Mouse (Mus musculus): ENCODE measurements around the gene Nosip. TPM values are rescaled to one million over a fixed set of nuclear protein-coding genes. Genes with fewer than 3 reads are reported as not detected.
"Not testable (repeated sequence)": the region's sequence is repeated elsewhere in the genome, so short reads cannot be mapped to it uniquely, and the experiment has no call there.

The Nosip gene
- polyA plus RNA-seq, 1 experiment from 2014 or later = 52.6 TPM

DNA sequence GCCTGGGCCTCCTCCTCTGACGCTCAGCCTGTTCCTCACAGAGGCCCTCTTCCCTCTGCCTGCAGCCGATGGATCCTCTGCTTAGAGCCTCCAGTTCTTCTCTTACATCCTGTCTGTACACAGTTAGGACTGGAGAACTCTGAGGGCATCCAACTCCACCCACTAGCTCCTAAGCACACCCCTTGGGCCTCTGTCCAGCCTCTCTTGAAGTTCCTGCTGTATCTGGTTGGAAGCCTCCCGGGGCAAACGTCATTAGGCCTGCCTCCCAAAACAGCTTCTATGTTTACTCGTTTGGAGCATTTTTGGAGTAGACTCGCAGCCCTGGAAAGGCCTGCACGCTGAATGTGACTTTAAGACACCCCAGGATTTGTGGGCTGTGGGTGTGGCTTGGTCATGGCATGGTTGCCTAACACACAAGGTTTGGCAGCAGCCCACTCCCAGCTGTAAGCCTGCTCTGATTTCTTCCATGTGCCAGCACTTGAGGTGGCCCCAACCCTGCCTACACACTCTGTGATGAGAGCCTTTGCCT lies 41.5 kb downstream of the Nosip start, which contains the start of gene Fcgrt:
TSS of gene Fcgrt (minus strand) at position 200 of the 529 bp plus-strand sequence.
- Histone ChIP-seq H3K9ac (ENCODE audit: low read length) (no peak within 1 kb of the TSS), H3K9me3 (ENCODE audit: control insufficient read depth, low read length) (no peaks in the 10 kb centered on the region), H3K4me3 (ENCODE audit: low read depth, low read length) (no peak within 1 kb of the TSS), H3K27ac (ENCODE audit: low read depth, low read length) (no peak within 1 kb of the TSS), H3K27me3 (ENCODE audit: control insufficient read depth, insufficient read depth, low read length) (no peaks in the 10 kb centered on the region), H3K4me1 (replicated peaks; ENCODE audit: control insufficient read depth, insufficient read depth, low read length) (no peaks in the 10 kb centered on the region), H3K4me2 (ENCODE audit: low read depth, low read length, severe bottlenecking) (no peak within 1 kb of the TSS), H3K36me3 (ENCODE audit: control insufficient read depth, insufficient read depth, low read length) (no peaks in the 10 kb centered on the region)
- DNase-seq (ENCODE audit: low spot score) (no peak), ATAC-seq (replicated peaks; ENCODE audit: low FRiP score) (no peak)
- WGBS = 76% methylated on average over 7 of the region's 7 CpGs

DNA sequence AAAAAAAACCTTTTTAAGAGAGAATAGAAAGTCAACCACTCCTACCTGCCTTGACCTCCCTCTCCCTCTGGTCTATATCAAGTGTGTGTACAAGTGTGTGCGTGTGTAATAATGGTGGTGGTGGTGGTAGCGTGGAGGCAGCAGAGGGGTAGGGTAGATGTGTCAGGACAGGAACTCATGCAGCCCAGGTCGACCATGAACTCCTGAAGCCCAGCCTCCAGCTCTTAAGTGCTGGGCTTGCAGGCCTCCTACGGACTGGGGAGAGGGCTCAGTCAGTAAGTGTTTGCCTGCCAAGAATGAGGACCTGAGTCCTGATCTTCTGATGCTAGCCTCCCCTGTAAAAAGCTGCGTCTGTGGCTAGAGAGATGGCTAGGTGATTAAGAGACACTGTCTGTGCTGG lies 42.7 kb downstream of the Nosip start:
- Histone ChIP-seq H3K9ac (ENCODE audit: low read length) (no peak overlapping the region), H3K27me3 (ENCODE audit: control insufficient read depth, insufficient read depth, low read length) (no peaks in the 10 kb centered on the region), H3K36me3 (ENCODE audit: control insufficient read depth, insufficient read depth, low read length) (no peaks in the 10 kb centered on the region), H3K4me3 (ENCODE audit: low read depth, low read length) (no peak overlapping the region), H3K9me3 (ENCODE audit: control insufficient read depth, low read length) (no peaks in the 10 kb centered on the region), H3K4me2 (ENCODE audit: low read depth, low read length, severe bottlenecking) (no peak overlapping the region), H3K27ac (ENCODE audit: low read depth, low read length) (no peak overlapping the region), H3K4me1 (replicated peaks; ENCODE audit: control insufficient read depth, insufficient read depth, low read length) (no peaks in the 10 kb centered on the region)
- WGBS = 84% methylated on average over 5 of the region's 5 CpGs
- no peak for DNase-seq (ENCODE audit: low spot score)
- ATAC-seq (replicated peaks; ENCODE audit: low FRiP score) = no peak

DNA sequence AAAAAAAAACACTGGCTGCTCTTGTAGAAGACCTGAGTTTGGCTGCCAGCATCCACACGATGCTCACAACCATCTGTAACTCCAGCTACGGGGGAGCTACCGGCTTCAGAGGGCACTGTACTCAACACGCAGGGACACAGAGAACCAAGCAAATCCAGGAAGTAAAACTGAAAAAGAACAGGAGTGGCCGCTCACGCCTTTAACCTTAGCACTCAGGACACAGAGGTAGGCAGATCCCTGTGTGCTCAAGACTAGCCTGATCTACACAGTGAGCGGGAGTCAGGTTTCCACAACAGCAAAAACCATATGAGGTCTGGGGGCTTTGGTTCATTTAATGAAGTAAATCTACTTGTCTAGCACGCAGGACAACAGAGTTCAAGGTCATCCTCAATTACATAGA lies 43.3 kb downstream of the Nosip start:
- ATAC-seq (replicated peaks; ENCODE audit: low FRiP score) (no peak), DNase-seq (ENCODE audit: low spot score) (no peak)
- Histone ChIP-seq H3K36me3 (ENCODE audit: control insufficient read depth, insufficient read depth, low read length) (no peaks in the 10 kb centered on the region), H3K27ac (ENCODE audit: low read depth, low read length) (no peak overlapping the region), H3K4me2 (ENCODE audit: low read depth, low read length, severe bottlenecking) (no peak overlapping the region), H3K4me1 (replicated peaks; ENCODE audit: control insufficient read depth, insufficient read depth, low read length) (no peaks in the 10 kb centered on the region), H3K9me3 (ENCODE audit: control insufficient read depth, low read length) (no peaks in the 10 kb centered on the region), H3K9ac (ENCODE audit: low read length) (no peak overlapping the region), H3K4me3 (ENCODE audit: low read depth, low read length) (no peak overlapping the region), H3K27me3 (ENCODE audit: control insufficient read depth, insufficient read depth, low read length) (no peaks in the 10 kb centered on the region)
- 82% methylated on average over 8 of the region's 8 CpGs for WGBS

DNA sequence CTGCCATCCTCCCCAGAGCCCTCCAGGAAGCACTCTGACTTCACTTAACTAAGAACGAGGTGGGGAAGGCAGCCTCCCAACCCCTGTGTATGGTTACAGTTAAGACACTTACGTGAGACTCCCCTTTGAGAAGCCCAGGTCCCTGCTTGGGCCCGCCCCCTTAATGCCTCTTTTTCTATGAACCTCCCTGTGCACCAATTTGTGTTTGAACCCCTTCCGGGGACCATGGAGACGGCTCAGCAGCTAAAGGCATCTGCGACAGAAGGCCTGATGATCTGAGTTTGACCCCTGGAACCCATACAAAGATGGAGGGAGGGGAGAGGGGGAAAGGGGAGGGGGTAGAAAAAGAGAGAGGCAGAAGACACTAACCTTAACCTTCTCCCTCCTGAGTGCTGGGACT lies 44.2 kb downstream of the Nosip start:
- WGBS = 44% methylated on average over 6 of the region's 6 CpGs
- no peak overlapping the region for H3K4me3 ChIP-seq (ENCODE audit: low read depth, low read length)
- H3K27ac ChIP-seq (ENCODE audit: low read depth, low read length) = no peak overlapping the region
- no peaks in the 10 kb centered on the region for H3K27me3 ChIP-seq (ENCODE audit: control insufficient read depth, insufficient read depth, low read length)
- no peaks in the 10 kb centered on the region for H3K9me3 ChIP-seq (ENCODE audit: control insufficient read depth, low read length)
- ATAC-seq (replicated peaks; ENCODE audit: low FRiP score) (no peak), DNase-seq (ENCODE audit: low spot score) (no peak)
- H3K36me3 ChIP-seq (ENCODE audit: control insufficient read depth, insufficient read depth, low read length) = no peaks in the 10 kb centered on the region
- no peaks in the 10 kb centered on the region for H3K4me1 ChIP-seq (replicated peaks; ENCODE audit: control insufficient read depth, insufficient read depth, low read length)
- H3K9ac ChIP-seq (ENCODE audit: low read length) = no peak overlapping the region; the same call in 1 of the 2 replicates
- H3K4me2 ChIP-seq (ENCODE audit: low read depth, low read length, severe bottlenecking) = no peak overlapping the region

DNA sequence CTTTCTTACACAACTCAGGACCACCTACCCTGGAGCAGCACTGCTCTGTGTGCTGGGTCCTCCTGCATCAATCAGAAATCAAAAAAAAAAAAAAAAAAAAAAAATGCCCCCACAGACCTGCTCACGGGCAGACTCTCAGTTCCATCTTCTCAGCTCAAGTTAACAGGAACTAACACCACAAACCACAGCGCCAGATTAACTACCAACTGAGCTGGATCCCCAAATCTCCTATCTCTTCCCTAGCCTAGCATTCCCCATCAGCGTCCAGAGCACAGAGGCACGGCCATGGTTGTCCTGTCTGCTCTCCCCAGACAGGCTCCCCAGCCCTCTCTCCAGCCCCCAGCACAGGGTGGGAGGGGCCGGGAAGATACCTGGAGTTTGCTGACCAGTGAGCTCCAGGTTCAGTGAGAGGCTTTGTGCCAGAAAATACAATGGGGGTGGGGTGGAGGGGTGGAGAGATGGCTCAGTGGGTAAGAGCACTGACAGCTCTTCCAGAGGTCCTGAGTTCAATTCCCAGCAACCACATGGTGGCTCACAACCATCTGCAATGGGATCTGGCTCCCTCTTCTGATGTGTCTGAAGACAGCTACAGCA lies 44.9 kb downstream of the Nosip start:
- Histone ChIP-seq H3K9ac (ENCODE audit: low read length) (no peak overlapping the region), H3K4me2 (ENCODE audit: low read depth, low read length, severe bottlenecking) (no peak overlapping the region), H3K4me1 (replicated peaks; ENCODE audit: control insufficient read depth, insufficient read depth, low read length) (no peaks in the 10 kb centered on the region), H3K27ac (ENCODE audit: low read depth, low read length) (no peak overlapping the region), H3K9me3 (ENCODE audit: control insufficient read depth, low read length) (no peaks in the 10 kb centered on the region), H3K27me3 (ENCODE audit: control insufficient read depth, insufficient read depth, low read length) (no peaks in the 10 kb centered on the region), H3K4me3 (ENCODE audit: low read depth, low read length) (no peak overlapping the region), H3K36me3 (ENCODE audit: control insufficient read depth, insufficient read depth, low read length) (no peaks in the 10 kb centered on the region)
- no peak for DNase-seq (ENCODE audit: low spot score)
- WGBS = 70% methylated on average over 5 of the region's 5 CpGs
- ATAC-seq (replicated peaks; ENCODE audit: low FRiP score) = no peak

DNA sequence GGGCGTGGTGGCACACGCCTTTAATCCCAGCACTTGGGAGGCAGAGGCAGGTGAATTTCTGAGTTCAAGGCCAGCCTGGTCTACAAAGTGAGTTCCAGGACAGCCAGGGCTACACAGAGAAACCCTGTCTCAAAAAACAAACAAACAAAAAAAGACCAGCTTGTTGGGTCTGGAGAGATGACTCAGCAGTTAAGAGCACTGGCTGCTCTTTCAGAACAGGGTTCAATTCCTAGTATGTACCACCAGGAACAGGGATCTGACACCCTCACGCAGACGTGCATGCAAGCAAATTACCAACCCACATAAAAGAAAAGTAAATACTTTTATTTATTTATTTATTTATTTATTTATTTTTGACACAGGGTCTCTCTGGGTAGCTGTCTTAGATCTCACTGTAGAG lies 47.9 kb downstream of the Nosip start:
- H3K4me3 ChIP-seq (ENCODE audit: low read depth, low read length); H3K36me3 ChIP-seq (ENCODE audit: control insufficient read depth, insufficient read depth, low read length); H3K27me3 ChIP-seq (ENCODE audit: control insufficient read depth, insufficient read depth, low read length); ATAC-seq (replicated peaks; ENCODE audit: low FRiP score); H3K9ac ChIP-seq (ENCODE audit: low read length); H3K4me1 ChIP-seq (replicated peaks; ENCODE audit: control insufficient read depth, insufficient read depth, low read length); H3K27ac ChIP-seq (ENCODE audit: low read depth, low read length); H3K9me3 ChIP-seq (ENCODE audit: control insufficient read depth, low read length); DNase-seq (ENCODE audit: low spot score); H3K4me2 ChIP-seq (ENCODE audit: low read depth, low read length, severe bottlenecking): not testable (repeated sequence)
- 82% methylated on average over 4 of the region's 4 CpGs for WGBS

DNA sequence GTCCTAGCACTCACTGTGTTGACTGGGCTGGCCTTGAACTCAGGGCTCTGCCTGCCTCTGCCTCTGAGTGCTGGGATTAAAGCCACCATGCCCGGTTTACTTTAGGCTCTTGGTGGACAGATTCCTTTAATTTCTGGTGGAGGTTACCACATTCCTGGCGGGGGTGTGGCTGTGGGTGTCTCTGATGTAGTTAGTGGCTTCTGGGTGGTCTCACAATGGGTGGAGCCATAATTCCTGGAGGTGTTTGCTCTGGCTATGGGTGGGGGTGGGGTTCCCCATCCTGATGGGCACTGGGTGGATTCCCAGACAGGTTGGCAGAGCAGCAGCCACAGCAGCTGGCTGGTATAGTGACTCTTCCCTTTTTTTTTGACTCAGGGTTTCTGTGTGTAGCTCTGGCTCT lies 49.7 kb downstream of the Nosip start:
- H3K4me1 ChIP-seq (replicated peaks; ENCODE audit: control insufficient read depth, insufficient read depth, low read length) = no peaks in the 10 kb centered on the region
- H3K27me3 ChIP-seq (ENCODE audit: control insufficient read depth, insufficient read depth, low read length) = no peaks in the 10 kb centered on the region
- 57% methylated on average over 2 of the region's 2 CpGs for WGBS
- H3K27ac ChIP-seq (ENCODE audit: low read depth, low read length) = no peak overlapping the region
- no peak overlapping the region for H3K9ac ChIP-seq (ENCODE audit: low read length)
- ATAC-seq (replicated peaks; ENCODE audit: low FRiP score) (no peak), DNase-seq (ENCODE audit: low spot score) (no peak)
- H3K36me3 ChIP-seq (ENCODE audit: control insufficient read depth, insufficient read depth, low read length) = no peaks in the 10 kb centered on the region
- no peaks in the 10 kb centered on the region for H3K9me3 ChIP-seq (ENCODE audit: control insufficient read depth, low read length)
- H3K4me2 ChIP-seq (ENCODE audit: low read depth, low read length, severe bottlenecking) = no peak overlapping the region
- H3K4me3 ChIP-seq (ENCODE audit: low read depth, low read length) = no peak overlapping the region

DNA sequence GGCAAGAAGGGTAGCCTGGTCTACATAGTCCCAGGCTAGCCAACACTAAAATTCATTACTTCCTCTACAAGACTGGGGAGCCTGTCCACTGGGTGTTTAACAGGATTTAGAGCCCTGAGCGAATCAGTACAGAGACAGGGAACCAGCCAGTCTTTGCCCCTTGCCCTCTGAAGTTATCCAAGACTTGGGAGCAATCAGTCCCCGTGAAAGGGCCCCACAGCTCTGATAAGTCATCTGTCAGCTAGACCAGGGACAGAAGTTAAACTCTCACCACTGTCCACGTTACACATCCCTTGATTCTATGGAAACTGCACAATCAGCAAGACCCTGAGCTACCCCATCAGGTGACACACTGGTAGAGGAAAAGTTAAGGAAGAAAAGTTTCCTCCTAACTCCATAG lies 50.3 kb downstream of the Nosip start:
- Histone ChIP-seq H3K9ac (ENCODE audit: low read length) (no peak overlapping the region), H3K27me3 (ENCODE audit: control insufficient read depth, insufficient read depth, low read length) (no peaks in the 10 kb centered on the region), H3K4me1 (replicated peaks; ENCODE audit: control insufficient read depth, insufficient read depth, low read length) (no peaks in the 10 kb centered on the region), H3K27ac (ENCODE audit: low read depth, low read length) (no peak overlapping the region), H3K9me3 (ENCODE audit: control insufficient read depth, low read length) (no peaks in the 10 kb centered on the region), H3K4me2 (ENCODE audit: low read depth, low read length, severe bottlenecking) (no peak overlapping the region), H3K36me3 (ENCODE audit: control insufficient read depth, insufficient read depth, low read length) (no peaks in the 10 kb centered on the region), H3K4me3 (ENCODE audit: low read depth, low read length) (no peak overlapping the region)
- no peak for DNase-seq (ENCODE audit: low spot score)
- 70% methylated on average over 3 of the region's 3 CpGs for WGBS
- ATAC-seq (replicated peaks; ENCODE audit: low FRiP score) = no peak

DNA sequence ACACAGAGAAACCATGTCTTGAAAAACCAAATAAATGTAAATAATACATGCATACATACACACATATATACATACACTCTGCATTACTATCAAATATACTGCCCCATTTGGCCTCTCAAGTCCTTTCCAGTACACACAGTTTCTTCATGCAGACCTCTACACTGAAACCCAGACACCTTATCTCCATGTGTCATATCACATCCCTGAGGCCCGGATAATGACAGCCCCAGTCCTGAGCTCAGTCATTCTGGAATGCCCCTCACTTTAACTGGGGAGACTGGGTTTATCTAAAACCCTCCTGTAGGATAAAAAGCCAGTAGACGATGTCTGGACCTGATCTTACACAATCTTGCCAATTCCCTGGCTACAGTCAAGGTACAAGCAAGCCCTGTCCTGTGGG lies 51.2 kb downstream of the Nosip start:
- WGBS = 88% methylated on average over 2 of the region's 2 CpGs
- Histone ChIP-seq H3K36me3 (ENCODE audit: control insufficient read depth, insufficient read depth, low read length) (no peaks in the 10 kb centered on the region), H3K4me1 (replicated peaks; ENCODE audit: control insufficient read depth, insufficient read depth, low read length) (no peaks in the 10 kb centered on the region), H3K9ac (ENCODE audit: low read length) (no peak overlapping the region), H3K27ac (ENCODE audit: low read depth, low read length) (no peak overlapping the region), H3K4me3 (ENCODE audit: low read depth, low read length) (no peak overlapping the region), H3K9me3 (ENCODE audit: control insufficient read depth, low read length) (no peaks in the 10 kb centered on the region), H3K4me2 (ENCODE audit: low read depth, low read length, severe bottlenecking) (no peak overlapping the region), H3K27me3 (ENCODE audit: control insufficient read depth, insufficient read depth, low read length) (no peaks in the 10 kb centered on the region)
- DNase-seq (ENCODE audit: low spot score) (no peak), ATAC-seq (replicated peaks; ENCODE audit: low FRiP score) (no peak)

All from forebrain, embryonic 11.5 days (tissue).